Mouse (Mus musculus) MEL (cell line): ENCODE measurements around the gene Kirrel3.

ENCODE experiments used
- CTCF ChIP-seq, 3 experiments: IDR thresholded peaks in 2 of 3; conservative IDR thresholded peaks in 1 of 3; 2 replicates each; pipeline ENCODE4 v1.5.1; 2011 to 2012; ENCODE audit warnings: low read length in 3 of 3, low read depth in 2 of 3, mild to moderate bottlenecking in 2 of 3, improper control_type of control experiment in 1 of 3, inconsistent platforms in 1 of 3, mixed read lengths in 1 of 3, moderate library complexity in 1 of 3; ENCODE audit not compliant: control insufficient read depth in 1 of 3, insufficient read depth in 1 of 3, poor library complexity in 1 of 3, severe bottlenecking in 1 of 3
- EP300 ChIP-seq, 2 experiments: IDR thresholded peaks; 2 replicates each; pipeline ENCODE4 v1.6.1; 2011; ENCODE audit warnings: improper control_type of control experiment in 2 of 2, low read length in 2 of 2, low read depth in 1 of 2, mild to moderate bottlenecking in 1 of 2
- MAFK ChIP-seq: IDR thresholded peaks from 2 replicates; pipeline ENCODE4 v1.6.1; 2011; ENCODE audit warnings: low read depth, mild to moderate bottlenecking, low read length, improper control_type of control experiment, borderline replicate concordance
- MAX ChIP-seq: IDR thresholded peaks from 2 replicates; pipeline ENCODE4 v1.6.1; 2011; ENCODE audit warnings: low read length, improper control_type of control experiment
- NRF1 ChIP-seq: IDR thresholded peaks from 2 replicates; pipeline ENCODE4 v1.6.1; 2014; ENCODE audit warnings: low read depth, mild to moderate bottlenecking, inconsistent platforms, low read length, improper control_type of control experiment, moderate library complexity; ENCODE audit not compliant: poor library complexity, insufficient read depth, severe bottlenecking
- POLR2A ChIP-seq, 2 experiments: IDR thresholded peaks; 2 replicates each; pipeline ENCODE4 v1.6.1; 2011 to 2012; ENCODE audit warnings: low read length in 2 of 2, mild to moderate bottlenecking in 2 of 2, control low read depth in 1 of 2, improper control_type of control experiment in 1 of 2, low read depth in 1 of 2, moderate library complexity in 1 of 2; ENCODE audit not compliant: control insufficient read depth in 1 of 2, insufficient read depth in 1 of 2, poor library complexity in 1 of 2
- TCF12 ChIP-seq: IDR thresholded peaks from 2 replicates; pipeline ENCODE4 v1.6.1; 2014; ENCODE audit warnings: low read depth, mild to moderate bottlenecking, inconsistent platforms, low read length, improper control_type of control experiment, moderate library complexity

GRCm38 (mm10) chr9:34956512-34956911, 470.8 kb downstream of the Kirrel3 start:
- no peak for TF ChIP-seq MAX
- TF ChIP-seq CTCF (IDR thresholded peaks at IDR 0.05 in 2 of 3, conservative IDR thresholded peaks at IDR 0.05 in 1 of 3; ENCODE audit: control insufficient read depth in 1 of 3, insufficient read depth in 1 of 3, low read depth in 2 of 3, low read length in 3 of 3, poor library complexity in 1 of 3, severe bottlenecking in 1 of 3), result no peak
- no peak for TF ChIP-seq EP300 (IDR thresholded peaks at IDR 0.05; ENCODE audit: low read depth in 1 of 2, low read length in 2 of 2)
- no peak for TF ChIP-seq NRF1
- TF ChIP-seq POLR2A (IDR thresholded peaks at IDR 0.05; ENCODE audit: control insufficient read depth in 1 of 2, insufficient read depth in 1 of 2, low read depth in 1 of 2, low read length in 2 of 2, poor library complexity in 1 of 2), result no peak
- no peak for TF ChIP-seq MAFK
- TF ChIP-seq TCF12, result no peak
